Mouse (Mus musculus) CH12.LX (cell line): ENCODE data around the gene Cd200. TPM values are rescaled to one million over a fixed set of nuclear protein-coding genes. Genes with fewer than 3 reads are reported as not detected.

ENCODE experiments used
- DNase-seq: peaks from one replicate; pipeline ENCODE4 v3.0.0-alpha.2; 2013; ENCODE audit errors: extremely low read depth
- H3K27ac ChIP-seq: 2 replicates; pipeline ENCODE4 v1.5.1; 2012; ENCODE audit warnings: low read depth, mild to moderate bottlenecking, control low read depth, moderate library complexity; ENCODE audit not compliant: insufficient read depth
- H3K27me3 ChIP-seq: replicated peaks from 2 replicates; pipeline ENCODE3; 2012; ENCODE audit warnings: inconsistent platforms
- H3K36me3 ChIP-seq, 2 experiments: replicated peaks in 1 of 2; 2 replicates each; pipeline versions ENCODE3 to v1.6.1; 2012; ENCODE audit warnings: inconsistent platforms in 1 of 2, low read length in 1 of 2, mild to moderate bottlenecking in 1 of 2, mixed read lengths in 1 of 2, moderate library complexity in 1 of 2; ENCODE audit not compliant: control insufficient read depth in 1 of 2, insufficient read depth in 1 of 2
- H3K4me1 ChIP-seq, 2 experiments: 2 replicates each; pipeline ENCODE4 v1.6.1; 2012; ENCODE audit warnings: inconsistent platforms in 1 of 2, moderate library complexity in 1 of 2; ENCODE audit not compliant: insufficient read depth in 2 of 2, control insufficient read depth in 1 of 2
- H3K4me2 ChIP-seq: 2 replicates; pipeline ENCODE4 v1.6.1; 2012; ENCODE audit warnings: low read depth, mild to moderate bottlenecking, control low read depth; ENCODE audit not compliant: poor library complexity, insufficient read depth, severe bottlenecking
- H3K4me3 ChIP-seq, 3 experiments: fragments of 150-350 bp in 1 of 3; sonication (generic) in 1 of 3; replicated peaks in 1 of 3; 2 replicates each; pipeline versions ENCODE3 to v1.5.1; 2011 to 2012; ENCODE audit warnings: low read depth in 2 of 3, low read length in 2 of 3, mild to moderate bottlenecking in 2 of 3, moderate library complexity in 2 of 3, control low read depth in 1 of 3, improper control_type of control experiment in 1 of 3, inconsistent platforms in 1 of 3, mixed read lengths in 1 of 3; ENCODE audit not compliant: poor library complexity in 1 of 3
- H3K79me2 ChIP-seq: replicated peaks from 2 replicates; pipeline ENCODE4 v1.6.1; 2012; ENCODE audit warnings: mild to moderate bottlenecking, moderate library complexity; ENCODE audit not compliant: control insufficient read depth, poor library complexity, insufficient read depth, severe bottlenecking; ENCODE audit errors: extremely low read depth
- H3K9ac ChIP-seq: 2 replicates; pipeline ENCODE4 v1.6.1; 2012; ENCODE audit warnings: low read depth, mild to moderate bottlenecking, control low read depth, moderate library complexity; ENCODE audit not compliant: insufficient read depth
- H3K9me3 ChIP-seq: replicated peaks from 2 replicates; pipeline ENCODE3; 2012; ENCODE audit warnings: low read length, inconsistent platforms, mixed read lengths
- BHLHE40 ChIP-seq: IDR thresholded peaks from 2 replicates; pipeline ENCODE4 v1.6.1; 2011; ENCODE audit warnings: mild to moderate bottlenecking, low read depth, low read length, improper control_type of control experiment
- CHD1 ChIP-seq: IDR thresholded peaks from 2 replicates; pipeline ENCODE4 v1.6.1; 2012; ENCODE audit warnings: low read depth, low read length, improper control_type of control experiment, inconsistent platforms
- CHD2 ChIP-seq: IDR thresholded peaks from 2 replicates; pipeline ENCODE4 v1.6.1; 2011; ENCODE audit warnings: low read length, improper control_type of control experiment
- CTCF ChIP-seq, 2 experiments: IDR thresholded peaks in 1 of 2; conservative IDR thresholded peaks in 1 of 2; 2 replicates each; pipeline ENCODE4 v1.5.1; 2011 to 2012; ENCODE audit warnings: low read depth in 2 of 2, low read length in 2 of 2, improper control_type of control experiment in 1 of 2, inconsistent platforms in 1 of 2, mild to moderate bottlenecking in 1 of 2, moderate library complexity in 1 of 2
- E2F4 ChIP-seq: IDR thresholded peaks from 2 replicates; pipeline ENCODE4 v1.6.1; 2011; ENCODE audit warnings: low read depth, low read length, improper control_type of control experiment; ENCODE audit not compliant: insufficient replicate concordance
- ETS1 ChIP-seq: conservative IDR thresholded peaks from 2 replicates; pipeline ENCODE4 v1.6.1; 2012; ENCODE audit warnings: low read depth, mild to moderate bottlenecking, inconsistent platforms, low read length, improper control_type of control experiment, moderate library complexity
- GABPA ChIP-seq: IDR thresholded peaks from 2 replicates; pipeline ENCODE4 v1.6.1; 2012; ENCODE audit warnings: low read depth, low read length, improper control_type of control experiment, inconsistent platforms; ENCODE audit not compliant: insufficient replicate concordance
- HCFC1 ChIP-seq: IDR thresholded peaks from 2 replicates; pipeline ENCODE4 v1.6.1; 2012; ENCODE audit warnings: low read depth, mild to moderate bottlenecking, inconsistent platforms, low read length, improper control_type of control experiment
- JUND ChIP-seq: conservative IDR thresholded peaks from 2 replicates; pipeline ENCODE4 v1.6.1; 2011; ENCODE audit warnings: low read depth, low read length, improper control_type of control experiment
- KAT2A ChIP-seq: IDR thresholded peaks from 2 replicates; pipeline ENCODE4 v1.6.1; 2012; ENCODE audit warnings: low read length, improper control_type of control experiment, inconsistent platforms; ENCODE audit not compliant: insufficient replicate concordance
- MAFK ChIP-seq: IDR thresholded peaks from 2 replicates; pipeline ENCODE4 v1.6.1; 2011; ENCODE audit warnings: low read length, improper control_type of control experiment; ENCODE audit not compliant: insufficient replicate concordance
- MAX ChIP-seq: IDR thresholded peaks from 2 replicates; pipeline ENCODE4 v1.6.1; 2011; ENCODE audit warnings: low read length, improper control_type of control experiment
- MAZ ChIP-seq: IDR thresholded peaks from 2 replicates; pipeline ENCODE4 v1.6.1; 2012; ENCODE audit warnings: low read depth, mild to moderate bottlenecking, inconsistent platforms, low read length, improper control_type of control experiment, moderate library complexity
- MXI1 ChIP-seq: IDR thresholded peaks from 2 replicates; pipeline ENCODE4 v1.6.1; 2011; ENCODE audit warnings: mild to moderate bottlenecking, low read depth, low read length, improper control_type of control experiment
- NRF1 ChIP-seq: IDR thresholded peaks from 2 replicates; pipeline ENCODE4 v1.6.1; 2014; ENCODE audit warnings: low read depth, mild to moderate bottlenecking, inconsistent platforms, low read length, improper control_type of control experiment, moderate library complexity
- POLR2A ChIP-seq: IDR thresholded peaks from 2 replicates; pipeline ENCODE4 v1.6.1; 2011; ENCODE audit warnings: low read depth, mild to moderate bottlenecking, improper control_type of control experiment, low read length
- POLR2AphosphoS2 ChIP-seq: IDR thresholded peaks from 2 replicates; pipeline ENCODE4 v1.6.1; 2011; ENCODE audit warnings: low read depth, low read length, improper control_type of control experiment
- RAD21 ChIP-seq: IDR thresholded peaks from 2 replicates; pipeline ENCODE4 v1.6.1; 2011; ENCODE audit warnings: low read depth, mild to moderate bottlenecking, low read length, improper control_type of control experiment, moderate library complexity
- RCOR1 ChIP-seq: conservative IDR thresholded peaks from 2 replicates; pipeline ENCODE4 v1.6.1; 2012; ENCODE audit warnings: low read depth, mild to moderate bottlenecking, inconsistent platforms, low read length, improper control_type of control experiment
- TBP ChIP-seq: conservative IDR thresholded peaks from 2 replicates; pipeline ENCODE4 v1.6.1; 2011; ENCODE audit warnings: low read depth, low read length, improper control_type of control experiment
- USF1 ChIP-seq: IDR thresholded peaks from 2 replicates; pipeline ENCODE4 v1.6.1; 2014; ENCODE audit warnings: low read depth, mild to moderate bottlenecking, inconsistent platforms, low read length, improper control_type of control experiment
- USF2 ChIP-seq: conservative IDR thresholded peaks from 2 replicates; pipeline ENCODE4 v1.6.1; 2011; ENCODE audit warnings: low read depth, low read length, improper control_type of control experiment
- ZC3H11A ChIP-seq: IDR thresholded peaks from 2 replicates; pipeline ENCODE4 v1.6.1; 2012; ENCODE audit warnings: low read depth, mild to moderate bottlenecking, inconsistent platforms, low read length, improper control_type of control experiment
- ZMIZ1 ChIP-seq: IDR thresholded peaks from 2 replicates; pipeline ENCODE4 v1.6.1; 2012; ENCODE audit warnings: low read depth, mild to moderate bottlenecking, inconsistent platforms, low read length, improper control_type of control experiment
- ZNF384 ChIP-seq: IDR thresholded peaks from 2 replicates; pipeline ENCODE4 v1.6.1; 2012; ENCODE audit warnings: low read depth, low read length, improper control_type of control experiment, inconsistent platforms
- dilution Hi-C: fragments of 300-500 bp; cut with MboI; formaldehyde crosslinking; loops from 2 replicates; pipeline ENCODE4 v1.14.3; 2020; ENCODE audit warnings: low sequenced_read_pairs; ENCODE audit not compliant: extremely low pct_unique_long_range_greater_than_20kb, extremely low pct_ligation_motif_present
- in situ Hi-C: fragments of 300-500 bp; cut with MboI; formaldehyde crosslinking; loops from 3 replicates; pipeline ENCODE4 v1.14.3; 2019; ENCODE audit warnings: low sequenced_read_pairs, low pct_ligation_motif_present, low pct_unique_long_range_greater_than_20kb, mixed read lengths
- polyA plus RNA-seq: library from polyadenylated mRNA; unstranded; fragments of >175 nt; gene quantifications from 2 replicates; pipeline ENCODE4 v1.2.1, GENCODE M21; 2012; ENCODE audit warnings: low read depth; ENCODE audit not compliant: insufficient read length
- total RNA-seq, 2 experiments: library from RNA; depleted of rRNA; stranded (reverse); fragments of 300-350 nt in 1 of 2; fragments of >200 nt in 1 of 2; gene quantifications; 2 replicates each; pipeline ENCODE4 v1.2.3; 2012 to 2014

Cd200 gene
- total and polyA plus RNA-seq, 3 experiments = 13.7 to 77.5 (median 17.0) TPM

GRCm38 (mm10) chr16:45402036-45402435, 6.8 kb downstream of the Cd200 start:
- no peak overlapping the region for H3K27ac ChIP-seq
- no peak overlapping the region for H3K4me2 ChIP-seq
- no peaks in the 10 kb centered on the region for H3K27me3 ChIP-seq
- TF ChIP-seq BHLHE40 (no peak), CTCF (conservative IDR thresholded peaks at IDR 0.05 in 1 of 2, IDR thresholded peaks at IDR 0.05 in 1 of 2; ENCODE audit: low read depth in 2 of 2, low read length in 2 of 2) (no peak), ZC3H11A (no peak), ETS1 (no peak), POLR2A (no peak), RAD21 (no peak), GABPA (no peak), MAZ (no peak), ZNF384 (no peak), HCFC1 (no peak), CHD2 (no peak), USF1 (no peak), MAX (no peak), TBP (no peak), JUND (no peak), NRF1 (no peak), USF2 (no peak)
- H3K36me3 ChIP-seq = peaks cover 5 to 7% of the 10 kb centered on the region in 2 experiments
- DNase-seq = no peak
- dilution Hi-C loops (no loop called here), in situ Hi-C loops (loop anchor here (10.0 kb wide), 1 partner anchor 67 kb away; no protein-coding TSS in a partner anchor)
- no peak overlapping the region for H3K4me3 ChIP-seq
- no peaks in the 10 kb centered on the region for H3K9me3 ChIP-seq
- peaks cover 9% of the 10 kb centered on the region; the same call in 1 of the 2 replicates for H3K79me2 ChIP-seq
- no peak overlapping the region for H3K9ac ChIP-seq
- H3K4me1 ChIP-seq = peaks cover 3 to 20% of the 10 kb centered on the region in 2 experiments; a peak in 3 of 4 replicates

GRCm38 (mm10) chr16:45399947-45400555, 8.8 kb downstream of the Cd200 start:
- no peaks in the 10 kb centered on the region for H3K27me3 ChIP-seq
- dilution Hi-C loops = no loop called here
- peaks cover 6% of the 10 kb centered on the region; the same call in 1 of the 2 replicates for H3K79me2 ChIP-seq
- in situ Hi-C loops = loop anchor here (10.0 kb wide), 1 partner anchor 65 kb away; no protein-coding TSS in a partner anchor
- no peak overlapping the region for H3K4me2 ChIP-seq
- no peak for TF ChIP-seq POLR2AphosphoS2
- no peak for TF ChIP-seq MAZ
- TF ChIP-seq CHD2 = no peak
- no peak for TF ChIP-seq E2F4
- TF ChIP-seq RCOR1 = no peak
- TF ChIP-seq ZMIZ1 = no peak
- no peak for TF ChIP-seq ETS1
- no peak for TF ChIP-seq CHD1
- no peak for TF ChIP-seq KAT2A
- no peak for TF ChIP-seq HCFC1
- TF ChIP-seq MXI1 = no peak
- no peak for TF ChIP-seq ZNF384
- no peak for TF ChIP-seq GABPA
- no peak for TF ChIP-seq RAD21
- TF ChIP-seq NRF1 = no peak
- TF ChIP-seq USF2 = no peak
- TF ChIP-seq MAFK = no peak
- H3K4me1 ChIP-seq = peaks cover 3 to 6% of the 10 kb centered on the region in 2 experiments; a peak in 2 of 4 replicates
- H3K9ac ChIP-seq = no peak overlapping the region
- no peak overlapping the region for H3K27ac ChIP-seq
- no peak for DNase-seq
- H3K9me3 ChIP-seq = no peaks in the 10 kb centered on the region
- H3K4me3 ChIP-seq = no peak overlapping the region
- H3K36me3 ChIP-seq = peaks cover 9 to 18% of the 10 kb centered on the region in 2 experiments
